Mouse (Mus musculus) spleen, postnatal 10 days (tissue): ENCODE measurements around the gene Rnf111.
A peak's percentile ranks its signal among the peaks of the same experiment; 100 is the strongest.
"Not testable (repeated sequence)": the region's sequence is repeated elsewhere in the genome, so short reads cannot be mapped to it uniquely, and the experiment has no call there.

Source experiments
- DNase-seq, 2 experiments: peaks; one replicate each; pipeline ENCODE4 v3.0.0; 2021 to 2022; ENCODE audit warnings: low spot score in 2 of 2

Rnf111 gene

GRCm38 (mm10) chr9:70496990-70497389 is 6.5 kb downstream of the Rnf111 start:
- DNase-seq: no peak

GRCm38 (mm10) chr9:70493038-70493437 is 10.5 kb downstream of the Rnf111 start:
- no peak for DNase-seq

- no peak for DNase-seq
Observed at GRCm38 (mm10) chr9:70491176-70491575, 12.3 kb downstream of the Rnf111 start.

- DNase-seq: no peak
Observed at GRCm38 (mm10) chr9:70487401-70487800, 16.1 kb downstream of the Rnf111 start.

GRCm38 (mm10) chr9:70485840-70486239 is 17.7 kb downstream of the Rnf111 start:
- DNase-seq: no peak

GRCm38 (mm10) chr9:70483495-70483894 is 20.0 kb downstream of the Rnf111 start:
- no peak for DNase-seq

- no peak for DNase-seq
Observed at GRCm38 (mm10) chr9:70481872-70482271, 21.7 kb downstream of the Rnf111 start.

- no peak for DNase-seq
Observed at GRCm38 (mm10) chr9:70477229-70477628, 26.3 kb downstream of the Rnf111 start.

- DNase-seq: no peak
Observed at GRCm38 (mm10) chr9:70475777-70476270, 27.7 kb downstream of the Rnf111 start.

- no peak for DNase-seq
Observed at GRCm38 (mm10) chr9:70473400-70473799, 30.1 kb downstream of the Rnf111 start.

- not testable (repeated sequence) for DNase-seq
Observed at GRCm38 (mm10) chr9:70463091-70463490, 40.4 kb downstream of the Rnf111 start.

GRCm38 (mm10) chr9:70452371-70452770 is 51.2 kb downstream of the Rnf111 start:
- DNase-seq: no peak

GRCm38 (mm10) chr9:70449072-70449471 is 54.5 kb downstream of the Rnf111 start:
- no peak for DNase-seq

GRCm38 (mm10) chr9:70439959-70440358 is 63.6 kb downstream of the Rnf111 start:
- DNase-seq: no peak

GRCm38 (mm10) chr9:70422661-70423060 is 80.9 kb downstream of the Rnf111 start:
- DNase-seq: no peak

GRCm38 (mm10) chr9:70421257-70422056 is 82.1 kb downstream of the Rnf111 start, which contains the start of gene Ccnb2:
Gene Ccnb2, minus strand, starts transcription at chr9:70421547.
- peak; percentile 90 to 95 for DNase-seq

- peak in 1 of 2 experiments; percentile 54 for DNase-seq
Observed at GRCm38 (mm10) chr9:70416412-70416811, 87.1 kb downstream of the Rnf111 start.

GRCm38 (mm10) chr9:70413038-70413437 is 90.5 kb downstream of the Rnf111 start:
- DNase-seq: no peak

- no peak for DNase-seq
Observed at GRCm38 (mm10) chr9:70410668-70411067, 92.9 kb downstream of the Rnf111 start.

- no peak for DNase-seq
Observed at GRCm38 (mm10) chr9:70409743-70410142, 93.8 kb downstream of the Rnf111 start.

- peak in 1 of 2 experiments; percentile 42 for DNase-seq
Observed at GRCm38 (mm10) chr9:70408791-70409190, 94.7 kb downstream of the Rnf111 start.

- DNase-seq: no peak
Observed at GRCm38 (mm10) chr9:70406596-70406995, 96.9 kb downstream of the Rnf111 start.

- DNase-seq: no peak
Observed at GRCm38 (mm10) chr9:70401937-70402539, 101.5 kb downstream of the Rnf111 start.
